Mouse (Mus musculus): Measurements from ENCODE around the gene Lin7b. TPM values are rescaled to one million over a fixed set of nuclear protein-coding genes. Genes with fewer than 3 reads are reported as not detected.
A peak's percentile ranks its signal among the peaks of the same experiment; 100 is the strongest.

Lin7b gene
- polyA plus RNA-seq, 1 experiment from 2014 or later, result 34.8 TPM

GRCm38 (mm10) chr7:45408949-45409348 lies 38.6 kb upstream of the Lin7b start:
- Histone ChIP-seq H3K9ac (no peak overlapping the region), H3K9me3 (ENCODE audit: control insufficient read depth, low read length) (no peaks in the 10 kb centered on the region), H3K4me2 (replicated peaks) (no peak overlapping the region), H3K4me1 (replicated peaks; ENCODE audit: control insufficient read depth, insufficient read depth, low read length) (peaks cover 9% of the 10 kb centered on the region), H3K36me3 (replicated peaks; ENCODE audit: control insufficient read depth, insufficient read depth) (no peaks in the 10 kb centered on the region), H3K4me3 (replicated peaks; ENCODE audit: low read length) (no peak overlapping the region), H3K27me3 (ENCODE audit: control insufficient read depth, insufficient read depth, low read length) (peaks cover 92% of the 10 kb centered on the region), H3K27ac (no peak overlapping the region)
- no peak for DNase-seq (ENCODE audit: low spot score)
- no peak for ATAC-seq (ENCODE audit: low FRiP score)
- 88% methylated on average over 17 of the region's 17 CpGs for WGBS

- no peak for ATAC-seq (ENCODE audit: low FRiP score)
- Histone ChIP-seq H3K9ac (no peak overlapping the region), H3K27ac (no peak overlapping the region), H3K4me3 (replicated peaks; ENCODE audit: low read length) (no peak overlapping the region), H3K9me3 (ENCODE audit: control insufficient read depth, low read length) (no peaks in the 10 kb centered on the region), H3K36me3 (replicated peaks; ENCODE audit: control insufficient read depth, insufficient read depth) (no peaks in the 10 kb centered on the region), H3K27me3 (ENCODE audit: control insufficient read depth, insufficient read depth, low read length) (peaks cover 86% of the 10 kb centered on the region), H3K4me1 (replicated peaks; ENCODE audit: control insufficient read depth, insufficient read depth, low read length) (peaks cover 3% of the 10 kb centered on the region), H3K4me2 (replicated peaks) (no peak overlapping the region)
- WGBS, result 67% methylated on average over 7 of the region's 7 CpGs
- no peak for DNase-seq (ENCODE audit: low spot score)
Measured at GRCm38 (mm10) chr7:45408351-45408750, 38.0 kb upstream of the Lin7b start.

GRCm38 (mm10) chr7:45407836-45408235 lies 37.5 kb upstream of the Lin7b start:
- no peak overlapping the region for H3K9ac ChIP-seq
- H3K4me3 ChIP-seq (replicated peaks; ENCODE audit: low read length), result no peak overlapping the region
- no peak overlapping the region for H3K27ac ChIP-seq
- no peak overlapping the region for H3K4me2 ChIP-seq (replicated peaks)
- DNase-seq (ENCODE audit: low spot score), result no peak
- H3K4me1 ChIP-seq (replicated peaks; ENCODE audit: control insufficient read depth, insufficient read depth, low read length), result no peaks in the 10 kb centered on the region; the same call in 1 of the 2 replicates
- no peaks in the 10 kb centered on the region for H3K36me3 ChIP-seq (replicated peaks; ENCODE audit: control insufficient read depth, insufficient read depth)
- no peak for ATAC-seq (ENCODE audit: low FRiP score)
- H3K9me3 ChIP-seq (ENCODE audit: control insufficient read depth, low read length), result no peaks in the 10 kb centered on the region
- WGBS, result 84% methylated on average over 10 of the region's 10 CpGs
- H3K27me3 ChIP-seq (ENCODE audit: control insufficient read depth, insufficient read depth, low read length), result peaks cover 81% of the 10 kb centered on the region

GRCm38 (mm10) chr7:45406157-45407156 lies 36.1 kb upstream of the Lin7b start:
- ATAC-seq (ENCODE audit: low FRiP score) (no peak), DNase-seq (ENCODE audit: low spot score) (no peak)
- no peak overlapping the region for H3K27ac ChIP-seq
- no peaks in the 10 kb centered on the region for H3K9me3 ChIP-seq (ENCODE audit: control insufficient read depth, low read length)
- WGBS, result 2% methylated on average over 101 of the region's 114 CpGs
- H3K4me1 ChIP-seq (replicated peaks; ENCODE audit: control insufficient read depth, insufficient read depth, low read length), result no peaks in the 10 kb centered on the region; the same call in 1 of the 2 replicates
- no peak overlapping the region for H3K9ac ChIP-seq
- peaks cover 67% of the 10 kb centered on the region for H3K27me3 ChIP-seq (ENCODE audit: control insufficient read depth, insufficient read depth, low read length)
- H3K4me2 ChIP-seq (replicated peaks), result peak overlapping the region; percentile 48
- H3K36me3 ChIP-seq (replicated peaks; ENCODE audit: control insufficient read depth, insufficient read depth), result no peaks in the 10 kb centered on the region
- H3K4me3 ChIP-seq (replicated peaks; ENCODE audit: low read length), result peak overlapping the region; percentile 26

- H3K4me3 ChIP-seq (replicated peaks; ENCODE audit: low read length), result peak within 1 kb of the TSS; percentile 26
- H3K36me3 ChIP-seq (replicated peaks; ENCODE audit: control insufficient read depth, insufficient read depth), result no peaks in the 10 kb centered on the region
- peak within 1 kb of the TSS; percentile 48 for H3K4me2 ChIP-seq (replicated peaks)
- WGBS, result 10% methylated on average over 28 of the region's 28 CpGs
- no peaks in the 10 kb centered on the region for H3K9me3 ChIP-seq (ENCODE audit: control insufficient read depth, low read length)
- no peaks in the 10 kb centered on the region; the same call in 1 of the 2 replicates for H3K4me1 ChIP-seq (replicated peaks; ENCODE audit: control insufficient read depth, insufficient read depth, low read length)
- no peak within 1 kb of the TSS for H3K27ac ChIP-seq
- H3K27me3 ChIP-seq (ENCODE audit: control insufficient read depth, insufficient read depth, low read length), result peaks cover 57% of the 10 kb centered on the region
- no peak within 1 kb of the TSS for H3K9ac ChIP-seq
- DNase-seq (ENCODE audit: low spot score), result peak; percentile 37
- no peak for ATAC-seq (ENCODE audit: low FRiP score)
Measured at GRCm38 (mm10) chr7:45405091-45406075, 35.0 kb upstream of the Lin7b start, which contains the start of gene Kcna7. Gene Kcna7, plus strand, starts transcription at chr7:45405653.

- WGBS, result 47% methylated on average over 6 of the region's 6 CpGs
- no peaks in the 10 kb centered on the region; the same call in 1 of the 2 replicates for H3K4me1 ChIP-seq (replicated peaks; ENCODE audit: control insufficient read depth, insufficient read depth, low read length)
- no peaks in the 10 kb centered on the region for H3K36me3 ChIP-seq (replicated peaks; ENCODE audit: control insufficient read depth, insufficient read depth)
Measured at GRCm38 (mm10) chr7:45403532-45404261, 33.3 kb upstream of the Lin7b start.

GRCm38 (mm10) chr7:45401521-45402085 lies 31.2 kb upstream of the Lin7b start:
- Histone ChIP-seq H3K4me3 (replicated peaks; ENCODE audit: low read length) (no peak overlapping the region), H3K36me3 (replicated peaks; ENCODE audit: control insufficient read depth, insufficient read depth) (no peaks in the 10 kb centered on the region), H3K4me2 (replicated peaks) (no peak overlapping the region), H3K27me3 (ENCODE audit: control insufficient read depth, insufficient read depth, low read length) (peaks cover 19% of the 10 kb centered on the region), H3K9ac (no peak overlapping the region), H3K27ac (no peak overlapping the region), H3K4me1 (replicated peaks; ENCODE audit: control insufficient read depth, insufficient read depth, low read length) (no peaks in the 10 kb centered on the region; the same call in 1 of the 2 replicates), H3K9me3 (ENCODE audit: control insufficient read depth, low read length) (no peaks in the 10 kb centered on the region)
- ATAC-seq (ENCODE audit: low FRiP score), result no peak
- DNase-seq (ENCODE audit: low spot score), result no peak
- WGBS, result 81% methylated on average over 10 of the region's 10 CpGs

More at GRCm38 (mm10) chr7:45403532-45404261, 33.3 kb upstream of the Lin7b start:
- Histone ChIP-seq H3K4me2 (replicated peaks) (no peak overlapping the region), H3K9ac (no peak overlapping the region), H3K9me3 (ENCODE audit: control insufficient read depth, low read length) (no peaks in the 10 kb centered on the region), H3K27me3 (ENCODE audit: control insufficient read depth, insufficient read depth, low read length) (peaks cover 40% of the 10 kb centered on the region), H3K4me3 (replicated peaks; ENCODE audit: low read length) (no peak overlapping the region), H3K27ac (no peak overlapping the region)
- ATAC-seq (ENCODE audit: low FRiP score) (no peak), DNase-seq (ENCODE audit: low spot score) (peak; percentile 66)

- peaks cover 18% of the 10 kb centered on the region for H3K4me1 ChIP-seq (replicated peaks; ENCODE audit: control insufficient read depth, insufficient read depth, low read length)
- no peak overlapping the region for H3K4me2 ChIP-seq (replicated peaks)
- DNase-seq (ENCODE audit: low spot score), result no peak
- no peak overlapping the region for H3K4me3 ChIP-seq (replicated peaks; ENCODE audit: low read length)
- H3K9ac ChIP-seq, result no peak overlapping the region
- H3K9me3 ChIP-seq (ENCODE audit: control insufficient read depth, low read length), result no peaks in the 10 kb centered on the region
- no peak for ATAC-seq (ENCODE audit: low FRiP score)
- WGBS, result 78% methylated on average over 2 of the region's 2 CpGs
- no peaks in the 10 kb centered on the region for H3K27me3 ChIP-seq (ENCODE audit: control insufficient read depth, insufficient read depth, low read length)
- H3K36me3 ChIP-seq (replicated peaks; ENCODE audit: control insufficient read depth, insufficient read depth), result peaks cover 5% of the 10 kb centered on the region
- H3K27ac ChIP-seq, result no peak overlapping the region
Measured at GRCm38 (mm10) chr7:45396787-45397186, 26.4 kb upstream of the Lin7b start.
